Mouse (Mus musculus): ENCODE measurements at regions not wholly inside any gene's neighbourhood (a gene's known extent, or its start where the extent isn't known, plus 50 kb on each side); places are given as distances from the start of the nearest gene placed in this dataset.
"Not testable (repeated sequence)": the region's sequence is repeated elsewhere in the genome, so short reads cannot be mapped to it uniquely, and the experiment has no call there.

DNA sequence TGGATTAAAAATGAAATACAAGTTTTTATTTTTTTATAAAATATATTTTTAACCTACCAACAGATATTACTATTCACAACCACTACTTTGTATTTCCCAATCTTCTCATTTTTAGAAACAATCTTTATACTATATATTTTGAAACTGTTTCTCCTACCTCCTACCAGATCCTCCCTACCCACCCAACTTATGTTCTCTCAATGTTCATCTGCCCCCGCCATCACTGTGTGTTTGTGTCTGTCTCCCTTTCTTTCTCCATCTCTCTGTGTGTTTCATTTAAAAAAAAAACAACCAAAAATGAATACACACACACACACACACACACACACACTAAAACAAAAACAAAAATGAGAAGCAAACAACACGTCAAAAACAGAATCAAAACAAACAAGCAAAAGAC, 118.5 kb downstream of the Pcdh18 start:
- no peaks in the 10 kb centered on the region for H3K36me3 ChIP-seq
- H3K9me3 ChIP-seq, result no peaks in the 10 kb centered on the region
- H3K4me2 ChIP-seq (replicated peaks), result no peak overlapping the region
- H3K9ac ChIP-seq, result no peak overlapping the region
- H3K27ac ChIP-seq, result no peak overlapping the region
- 88% methylated on average over 2 of the region's 2 CpGs for WGBS
- no peaks in the 10 kb centered on the region for H3K27me3 ChIP-seq
- no peak overlapping the region for H3K4me3 ChIP-seq
- no peak for ATAC-seq (ENCODE audit: low FRiP score, low read depth)
- H3K4me1 ChIP-seq, result peaks cover 14% of the 10 kb centered on the region

DNA sequence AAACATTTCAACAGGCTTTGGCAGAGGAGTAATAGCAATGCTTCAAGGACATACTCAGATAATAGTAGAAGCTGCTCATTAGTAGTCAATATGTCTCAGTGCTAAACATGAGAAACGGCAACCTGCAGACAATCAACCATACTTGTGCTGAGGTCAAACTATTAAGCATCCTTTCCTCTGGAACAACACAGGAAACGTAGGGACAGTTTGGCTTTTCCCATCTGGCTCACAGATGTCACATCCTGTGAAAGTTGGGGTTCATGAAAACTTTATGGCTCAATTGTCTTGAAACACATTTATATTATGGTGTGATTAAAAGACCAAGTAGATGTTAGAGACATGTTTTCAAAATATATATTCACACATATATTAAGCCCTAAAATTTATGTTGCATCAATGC, 120.4 kb downstream of the Pcdh18 start:
- no peaks in the 10 kb centered on the region for H3K9me3 ChIP-seq
- peaks cover 4% of the 10 kb centered on the region; the same call in 1 of the 2 replicates for H3K4me1 ChIP-seq
- no peaks in the 10 kb centered on the region for H3K36me3 ChIP-seq
- ATAC-seq (ENCODE audit: low FRiP score, low read depth), result no peak
- H3K27ac ChIP-seq, result no peak overlapping the region
- WGBS, result 17% methylated on average over 2 of the region's 2 CpGs
- H3K9ac ChIP-seq, result no peak overlapping the region
- no peaks in the 10 kb centered on the region for H3K27me3 ChIP-seq
- no peak overlapping the region for H3K4me3 ChIP-seq
- H3K4me2 ChIP-seq (replicated peaks), result no peak overlapping the region

GRCm38 (mm10) chr3:49592706-49593451, 164.2 kb downstream of the Pcdh18 start:
- Histone ChIP-seq H3K4me3 (no peak overlapping the region), H3K9ac (no peak overlapping the region), H3K27me3 (no peaks in the 10 kb centered on the region), H3K9me3 (no peaks in the 10 kb centered on the region), H3K36me3 (no peaks in the 10 kb centered on the region), H3K27ac (peak overlapping the region; percentile 90), H3K4me2 (replicated peaks) (peak overlapping the region; percentile 0; the same call in 1 of the 2 replicates), H3K4me1 (peaks cover 21% of the 10 kb centered on the region)
- peak; percentile 88 for ATAC-seq (ENCODE audit: low FRiP score, low read depth)
- WGBS, result 17% methylated on average over 9 of the region's 9 CpGs

GRCm38 (mm10) chr3:49590234-49590633, 166.9 kb downstream of the Pcdh18 start:
- Histone ChIP-seq H3K4me2 (replicated peaks) (no peak overlapping the region), H3K36me3 (no peaks in the 10 kb centered on the region), H3K4me3 (no peak overlapping the region), H3K9me3 (no peaks in the 10 kb centered on the region), H3K27me3 (no peaks in the 10 kb centered on the region), H3K27ac (no peak overlapping the region), H3K9ac (no peak overlapping the region), H3K4me1 (peaks cover 24% of the 10 kb centered on the region)
- WGBS, result 67% methylated on average over 2 of the region's 2 CpGs
- ATAC-seq (ENCODE audit: low FRiP score, low read depth), result no peak

- ATAC-seq (ENCODE audit: low FRiP score, low read depth), result peak; percentile 87
- no peaks in the 10 kb centered on the region for H3K36me3 ChIP-seq
- no peaks in the 10 kb centered on the region for H3K27me3 ChIP-seq
- H3K9ac ChIP-seq, result no peak overlapping the region
- 14% methylated on average over 6 of the region's 6 CpGs for WGBS
- H3K9me3 ChIP-seq, result no peaks in the 10 kb centered on the region
- H3K4me2 ChIP-seq (replicated peaks), result no peak overlapping the region
- peak overlapping the region; percentile 76 for H3K27ac ChIP-seq
- peaks cover 9% of the 10 kb centered on the region for H3K4me1 ChIP-seq
- H3K4me3 ChIP-seq, result no peak overlapping the region
Measured at GRCm38 (mm10) chr3:49586531-49587168, 170.5 kb downstream of the Pcdh18 start.

DNA sequence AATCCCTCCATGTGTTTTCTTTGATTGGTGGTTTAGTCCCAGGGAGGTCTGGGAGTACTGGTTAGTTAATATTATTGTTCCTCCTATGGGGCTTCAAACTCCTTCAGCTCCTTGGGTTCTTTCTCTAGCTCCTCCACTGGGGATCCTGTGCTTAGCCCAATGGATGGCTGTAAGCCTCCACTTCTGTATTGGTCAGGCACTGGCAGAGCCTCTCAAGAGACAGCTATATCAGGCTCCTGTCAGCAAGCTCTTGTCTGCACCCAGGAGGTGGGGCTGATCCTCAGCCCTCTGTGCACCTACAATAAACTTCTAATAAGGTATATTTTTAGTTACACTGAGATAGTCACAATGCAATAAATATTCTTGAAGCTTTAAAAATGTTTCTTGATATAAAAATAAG, 171.2 kb downstream of the Pcdh18 start:
- not testable (repeated sequence) for H3K9ac ChIP-seq; H3K27me3 ChIP-seq; ATAC-seq (ENCODE audit: low FRiP score, low read depth); H3K9me3 ChIP-seq; H3K4me3 ChIP-seq; H3K36me3 ChIP-seq; H3K4me1 ChIP-seq; H3K4me2 ChIP-seq (replicated peaks)
- peak overlapping the region; percentile 73; the same call in 1 of the 2 replicates for H3K27ac ChIP-seq

DNA sequence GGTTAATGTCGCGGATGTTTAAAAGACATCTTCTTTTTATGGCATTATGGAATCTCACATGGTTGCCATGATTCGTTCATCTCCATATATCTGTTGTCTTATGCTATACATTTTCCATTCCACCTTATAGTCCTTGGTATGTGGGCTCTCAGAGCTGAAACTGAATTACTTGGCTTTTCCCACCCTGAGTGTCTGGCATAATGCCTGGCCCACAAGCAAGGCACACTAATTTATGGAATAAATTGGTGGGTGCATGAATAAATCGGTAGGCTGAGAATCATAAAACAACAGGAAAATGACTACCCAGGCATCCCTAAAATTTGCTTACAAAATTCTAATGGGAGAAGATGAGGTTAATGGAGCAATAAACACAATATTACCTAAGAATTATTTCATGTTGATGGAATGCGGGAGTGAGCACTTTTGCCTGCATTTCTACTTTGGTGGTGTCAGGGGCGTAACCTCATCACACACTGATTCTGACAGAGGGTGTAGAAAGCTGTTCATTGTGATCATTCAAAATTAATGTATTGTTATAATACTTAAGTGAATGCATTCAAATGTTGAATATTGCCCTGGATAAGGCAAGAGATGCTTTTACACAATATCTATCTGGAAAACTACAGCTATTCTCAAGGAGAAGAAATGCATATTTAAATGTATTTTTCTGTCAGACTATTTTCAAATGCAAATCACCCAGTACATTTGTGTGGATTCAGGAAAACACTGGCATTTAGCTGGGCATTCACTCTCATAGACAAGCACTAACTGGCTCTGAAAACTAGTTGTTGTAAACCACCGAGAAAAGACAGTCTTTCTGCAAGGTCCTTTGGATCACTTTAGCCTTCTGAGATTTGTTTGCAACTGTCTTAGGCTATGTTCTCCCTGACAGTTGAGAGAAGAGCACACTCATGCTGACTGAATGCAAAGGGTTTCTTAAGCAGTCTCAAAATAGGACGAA, 190.1 kb downstream of the Pcdh18 start:
- no peak overlapping the region for H3K4me3 ChIP-seq
- no peak for ATAC-seq (ENCODE audit: low FRiP score, low read depth)

DNA sequence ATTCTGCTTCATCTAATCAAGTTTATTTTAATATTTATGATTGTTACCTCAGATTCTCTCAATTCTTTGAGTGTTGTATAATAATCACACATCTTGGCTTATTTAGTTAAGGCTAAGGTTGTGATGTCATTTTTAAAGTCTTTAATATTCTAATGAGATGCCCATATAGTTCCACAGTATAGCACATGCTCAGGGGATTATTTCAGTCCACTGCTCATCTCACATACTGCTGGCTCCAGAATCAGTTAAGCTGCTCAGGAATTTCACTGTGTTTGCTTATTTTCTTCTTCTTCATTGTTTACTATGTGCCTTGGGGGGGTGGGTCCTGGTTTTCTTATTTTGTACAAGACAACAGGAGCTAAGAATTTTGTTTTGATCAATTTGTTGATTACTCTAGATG, 229.5 kb downstream of the Pcdh18 start:
- Histone ChIP-seq H3K9ac (no peak overlapping the region), H3K36me3 (no peaks in the 10 kb centered on the region), H3K27me3 (no peaks in the 10 kb centered on the region), H3K9me3 (no peaks in the 10 kb centered on the region), H3K4me3 (no peak overlapping the region), H3K4me1 (no peaks in the 10 kb centered on the region), H3K4me2 (replicated peaks) (no peak overlapping the region), H3K27ac (no peak overlapping the region)
- ATAC-seq (ENCODE audit: low FRiP score, low read depth), result no peak

More for the DNA sequence above, 190.1 kb downstream of the Pcdh18 start:
- Histone ChIP-seq H3K27ac (no peak overlapping the region), H3K4me1 (no peaks in the 10 kb centered on the region), H3K9me3 (no peaks in the 10 kb centered on the region), H3K27me3 (no peaks in the 10 kb centered on the region), H3K4me2 (replicated peaks) (no peak overlapping the region), H3K9ac (no peak overlapping the region), H3K36me3 (no peaks in the 10 kb centered on the region)
- WGBS, result 81% methylated on average over 8 of the region's 8 CpGs

- Histone ChIP-seq H3K36me3 (no peaks in the 10 kb centered on the region), H3K9ac (no peak overlapping the region), H3K27me3 (no peaks in the 10 kb centered on the region), H3K4me2 (replicated peaks) (no peak overlapping the region), H3K9me3 (no peaks in the 10 kb centered on the region), H3K27ac (no peak overlapping the region), H3K4me1 (no peaks in the 10 kb centered on the region), H3K4me3 (no peak overlapping the region)
- ATAC-seq (ENCODE audit: low FRiP score, low read depth), result no peak
- 62% methylated on average over 2 of the region's 2 CpGs for WGBS
Measured at GRCm38 (mm10) chr3:49520088-49520487, 237.0 kb downstream of the Pcdh18 start.

- ATAC-seq (ENCODE audit: low FRiP score, low read depth), result no peak
- no peak overlapping the region for H3K4me3 ChIP-seq
- H3K27me3 ChIP-seq, result no peaks in the 10 kb centered on the region
- WGBS, result 48% methylated on average over 6 of the region's 6 CpGs
- H3K4me2 ChIP-seq (replicated peaks), result no peak overlapping the region
- no peak overlapping the region for H3K9ac ChIP-seq
- no peaks in the 10 kb centered on the region for H3K36me3 ChIP-seq
- no peaks in the 10 kb centered on the region for H3K9me3 ChIP-seq
- H3K4me1 ChIP-seq, result no peaks in the 10 kb centered on the region
- H3K27ac ChIP-seq, result no peak overlapping the region
Measured at GRCm38 (mm10) chr3:49504581-49504980, 252.5 kb downstream of the Pcdh18 start.

DNA sequence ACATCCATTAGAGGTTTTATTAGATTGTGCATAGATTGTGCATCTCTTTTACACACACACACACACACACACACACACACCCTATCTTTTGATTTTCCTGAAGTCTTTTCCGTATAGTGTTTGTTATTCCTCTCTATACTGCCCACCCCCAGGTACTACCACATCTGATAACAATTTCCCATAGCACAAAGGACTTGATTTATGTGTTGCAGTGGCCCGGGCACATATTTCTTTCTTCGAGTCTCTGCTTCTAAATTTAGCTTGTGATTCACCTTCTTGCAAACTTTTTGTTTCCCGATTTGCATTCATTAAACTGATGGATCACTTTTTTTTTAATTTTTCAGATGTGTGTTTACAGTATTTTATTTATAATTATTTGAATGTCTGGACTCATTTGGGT, 254.8 kb downstream of the Pcdh18 start:
- H3K27ac ChIP-seq, result no peak overlapping the region
- WGBS, result 32% methylated on average over 4 of the region's 4 CpGs
- no peaks in the 10 kb centered on the region for H3K27me3 ChIP-seq
- ATAC-seq (ENCODE audit: low FRiP score, low read depth), result no peak
- no peaks in the 10 kb centered on the region for H3K4me1 ChIP-seq
- no peaks in the 10 kb centered on the region for H3K9me3 ChIP-seq
- no peaks in the 10 kb centered on the region for H3K36me3 ChIP-seq
- no peak overlapping the region for H3K4me2 ChIP-seq (replicated peaks)
- H3K9ac ChIP-seq, result no peak overlapping the region
- no peak overlapping the region for H3K4me3 ChIP-seq

DNA sequence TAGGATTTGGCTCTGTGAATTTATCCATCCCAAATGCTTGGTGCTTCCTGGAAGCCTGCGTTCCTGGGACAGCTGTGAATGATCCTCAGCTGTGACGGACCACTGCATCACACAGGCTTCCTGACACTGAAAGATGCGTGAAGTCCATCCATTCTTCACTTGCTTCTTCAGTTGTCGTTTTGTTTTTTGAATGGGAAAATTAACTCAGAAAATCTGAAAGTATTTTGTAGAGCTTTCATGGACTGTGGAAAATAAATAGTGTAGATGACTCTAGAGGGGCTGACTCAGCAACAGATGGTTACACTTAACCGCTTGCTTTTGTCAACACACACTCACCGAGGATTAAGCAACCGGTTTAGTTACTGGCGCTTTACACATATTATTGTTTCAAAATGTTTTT, 272.0 kb downstream of the Pcdh18 start:
- peak; percentile 64; the same call in 1 of the 2 replicates for ATAC-seq (ENCODE audit: low FRiP score, low read depth)
- no peaks in the 10 kb centered on the region for H3K4me1 ChIP-seq
- H3K4me3 ChIP-seq, result no peak overlapping the region
- WGBS, result 38% methylated on average over 8 of the region's 8 CpGs
- H3K9ac ChIP-seq, result no peak overlapping the region
- H3K4me2 ChIP-seq (replicated peaks), result no peak overlapping the region
- H3K36me3 ChIP-seq, result no peaks in the 10 kb centered on the region
- no peak overlapping the region for H3K27ac ChIP-seq
- H3K9me3 ChIP-seq, result no peaks in the 10 kb centered on the region
- H3K27me3 ChIP-seq, result no peaks in the 10 kb centered on the region

Data from limb, embryonic 13.5 days (tissue).